Mouse (Mus musculus) right cerebral cortex, postnatal 36 days (tissue): ENCODE measurements around the gene Ampd3.
A peak's percentile ranks its signal among the peaks of the same experiment; 100 is the strongest.

Experiments
- DNase-seq, 2 experiments: peaks; one replicate each; pipeline ENCODE4 v3.0.0; 2022; ENCODE audit warnings: low spot score in 2 of 2, mixed read lengths in 1 of 2

Ampd3 gene

GRCm38 (mm10) chr7:110768001-110768400 is at the start of gene Ampd3:
Ampd3 (plus strand) TSS chr7:110768206.
- no peak for DNase-seq

- DNase-seq = no peak
These were observed 49.5 kb upstream of the Ampd3 start for GRCm38 (mm10) chr7:110718505-110718904.

- DNase-seq = no peak
These were observed 48.1 kb upstream of the Ampd3 start for GRCm38 (mm10) chr7:110719857-110720256.

GRCm38 (mm10) chr7:110722183-110722582 is 45.8 kb upstream of the Ampd3 start:
- no peak for DNase-seq

DNA sequence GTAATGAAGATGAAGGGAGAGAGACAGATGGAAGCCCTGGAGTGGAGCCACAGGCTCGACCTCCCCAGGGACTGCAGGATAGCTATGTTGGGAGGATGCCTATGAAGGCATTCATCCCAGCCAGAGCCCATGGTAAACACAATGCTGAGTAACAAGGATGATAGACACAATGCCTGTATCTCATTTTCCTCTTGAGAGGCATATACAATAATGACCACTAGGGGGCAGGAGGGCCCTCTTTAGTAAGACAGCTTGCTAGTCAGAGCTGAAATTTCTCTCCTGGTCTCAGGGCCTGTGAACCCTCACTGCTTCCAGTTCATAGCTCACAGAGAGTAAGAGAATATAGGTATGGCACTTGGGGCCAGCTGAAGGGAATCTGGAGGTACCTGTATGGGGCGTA is 41.0 kb upstream of the Ampd3 start:
- DNase-seq = no peak

- no peak for DNase-seq
These were observed 39.1 kb upstream of the Ampd3 start for GRCm38 (mm10) chr7:110728876-110729275.

DNA sequence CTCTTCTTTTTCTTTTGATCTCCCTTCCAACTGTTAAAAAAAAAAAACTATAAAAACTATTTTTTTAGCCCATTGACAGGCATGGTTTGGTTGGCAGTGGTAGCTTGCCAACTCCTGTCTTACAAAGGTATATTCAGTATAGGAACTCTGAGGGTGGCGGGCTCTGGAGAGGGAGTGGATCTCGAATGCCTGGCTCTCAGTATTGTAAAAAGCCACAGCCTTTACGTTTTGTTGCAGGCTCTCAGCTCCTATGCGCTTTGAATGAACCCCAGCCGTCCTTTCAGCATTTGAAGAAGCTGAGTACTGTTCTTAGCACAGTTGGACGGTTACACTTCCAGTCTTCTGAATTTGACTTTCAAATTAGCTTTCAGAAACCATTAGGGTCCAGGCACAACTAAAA is 38.7 kb upstream of the Ampd3 start:
- DNase-seq = no peak

DNA sequence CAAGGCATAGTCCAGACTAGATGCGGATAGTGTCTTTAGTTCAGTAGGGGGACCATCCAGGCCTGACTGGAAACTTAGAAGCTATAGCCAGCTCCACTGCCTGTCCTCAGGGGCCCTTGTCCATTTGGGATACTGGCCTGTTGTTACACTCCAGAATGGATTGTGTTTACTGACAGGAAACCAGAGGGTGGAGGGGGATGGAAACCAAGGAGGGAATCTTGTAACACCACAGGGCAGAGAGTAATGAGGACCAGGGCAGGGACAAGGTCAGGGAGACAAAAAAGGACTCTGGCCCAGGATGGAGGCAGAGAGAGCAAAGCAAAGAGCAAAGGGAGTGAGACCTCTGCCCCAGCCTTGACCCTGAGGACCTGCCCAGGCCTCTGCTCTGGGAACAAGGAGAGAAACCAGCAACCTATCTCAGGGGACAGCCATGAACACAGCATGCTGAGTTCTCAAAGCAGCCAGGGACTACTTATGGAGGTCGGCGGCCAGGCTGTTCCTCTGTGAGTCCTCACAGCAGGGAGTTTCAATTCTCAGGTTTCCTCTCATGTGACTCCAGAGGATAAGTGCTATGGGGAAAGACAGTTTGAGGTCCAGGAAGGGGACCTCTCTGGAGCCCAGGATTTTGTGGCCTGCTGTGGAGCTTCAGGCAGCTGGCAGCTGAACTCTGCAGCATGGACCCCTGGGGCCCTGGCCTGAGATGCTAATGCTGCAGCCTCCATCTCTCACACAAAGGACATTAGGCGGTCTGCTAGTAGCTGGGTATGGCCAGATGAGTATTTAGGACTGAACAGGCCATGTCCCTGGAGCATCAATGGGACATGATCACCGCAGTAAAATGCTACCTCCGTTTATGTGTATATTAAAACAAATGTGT is 36.7 kb upstream of the Ampd3 start:
- no peak for DNase-seq

GRCm38 (mm10) chr7:110732001-110732632 is 35.9 kb upstream of the Ampd3 start:
- DNase-seq = no peak

- DNase-seq = no peak
These were observed 31.1 kb upstream of the Ampd3 start for GRCm38 (mm10) chr7:110736914-110737313.

DNA sequence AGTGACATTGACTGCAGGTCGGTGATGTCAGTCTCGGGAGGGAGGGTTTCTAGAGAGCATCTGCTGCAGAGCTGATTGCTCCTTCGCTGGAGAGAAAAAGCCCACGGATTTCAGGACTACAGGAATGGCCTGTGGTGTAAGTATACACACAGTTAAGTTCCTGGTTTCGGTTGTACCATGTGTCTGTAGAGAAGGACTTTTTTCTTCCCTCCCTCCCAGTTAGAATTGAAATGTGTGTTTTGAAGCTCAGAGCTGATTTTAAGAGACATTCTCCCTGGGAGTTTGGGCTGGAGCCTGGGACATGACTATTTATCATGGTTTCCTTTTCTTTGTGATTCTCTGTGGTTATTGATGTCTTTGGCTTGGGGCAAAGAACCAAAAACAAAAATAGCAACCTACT is 28.2 kb upstream of the Ampd3 start:
- no peak for DNase-seq

GRCm38 (mm10) chr7:110740188-110740587 is 27.8 kb upstream of the Ampd3 start:
- no peak for DNase-seq

DNA sequence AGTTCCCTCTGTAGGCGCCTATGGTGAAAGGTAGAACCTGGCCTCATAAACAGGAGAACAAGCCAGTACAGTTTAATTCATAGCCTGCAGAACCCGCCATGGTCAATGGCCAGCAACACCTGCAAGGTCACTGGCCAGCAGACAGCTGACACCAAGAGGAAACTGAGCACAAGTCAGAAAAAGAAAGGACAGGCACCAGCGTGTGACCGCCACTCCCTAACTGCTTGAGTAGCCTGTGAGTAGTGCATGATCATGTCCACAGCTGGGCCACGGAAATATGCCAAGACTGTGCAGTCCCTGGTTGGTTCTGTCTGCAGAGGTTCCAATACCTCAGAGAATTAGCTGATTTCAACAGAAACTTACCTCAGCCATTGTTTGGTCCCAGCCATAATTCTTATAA is 26.0 kb upstream of the Ampd3 start:
- no peak for DNase-seq

GRCm38 (mm10) chr7:110746087-110746562 is 21.9 kb upstream of the Ampd3 start:
- no peak for DNase-seq

GRCm38 (mm10) chr7:110746809-110747208 is 21.2 kb upstream of the Ampd3 start:
- DNase-seq = no peak

DNA sequence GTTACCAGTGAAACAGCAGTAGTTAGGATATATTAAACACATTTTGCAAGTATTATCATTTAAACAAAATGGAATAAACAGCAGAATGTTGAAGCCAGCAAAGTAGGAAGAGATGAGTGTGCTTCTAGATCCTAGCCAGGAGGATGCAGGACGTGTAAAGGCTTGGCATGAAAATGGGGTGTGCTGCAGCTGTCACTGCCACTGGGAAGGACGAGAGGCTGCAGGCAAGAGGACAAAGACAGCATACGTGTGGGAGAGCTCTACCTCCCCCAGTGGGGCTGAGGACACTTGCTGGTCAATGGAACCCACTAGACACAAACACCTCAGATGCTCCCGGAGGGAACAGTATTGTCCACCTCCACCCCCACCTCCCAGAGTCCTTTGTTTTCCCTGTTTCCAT is 17.2 kb upstream of the Ampd3 start:
- no peak for DNase-seq

DNA sequence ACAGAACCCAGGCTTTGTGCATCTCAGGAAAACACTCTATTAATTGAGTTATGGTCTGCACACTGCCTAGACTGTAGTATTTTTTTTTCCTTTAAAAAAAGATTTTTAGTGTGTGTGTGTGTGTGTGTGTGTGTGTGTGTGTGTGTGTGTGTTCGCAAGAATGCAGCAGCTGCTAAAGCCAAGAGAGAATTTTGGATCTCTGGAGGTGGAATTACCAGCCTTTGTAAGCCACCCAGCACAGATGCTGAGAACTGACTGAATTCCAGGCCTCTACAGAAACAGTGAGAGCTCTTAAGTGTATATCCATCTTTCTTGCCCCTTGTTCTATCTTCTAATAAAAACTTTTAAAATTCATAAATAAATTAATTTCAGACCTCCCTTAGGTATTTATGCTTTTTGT is 16.4 kb upstream of the Ampd3 start:
- DNase-seq = no peak

- DNase-seq = no peak
These were observed 14.7 kb upstream of the Ampd3 start for GRCm38 (mm10) chr7:110753310-110753709.

GRCm38 (mm10) chr7:110753926-110754330 is 14.1 kb upstream of the Ampd3 start:
- DNase-seq = no peak

DNA sequence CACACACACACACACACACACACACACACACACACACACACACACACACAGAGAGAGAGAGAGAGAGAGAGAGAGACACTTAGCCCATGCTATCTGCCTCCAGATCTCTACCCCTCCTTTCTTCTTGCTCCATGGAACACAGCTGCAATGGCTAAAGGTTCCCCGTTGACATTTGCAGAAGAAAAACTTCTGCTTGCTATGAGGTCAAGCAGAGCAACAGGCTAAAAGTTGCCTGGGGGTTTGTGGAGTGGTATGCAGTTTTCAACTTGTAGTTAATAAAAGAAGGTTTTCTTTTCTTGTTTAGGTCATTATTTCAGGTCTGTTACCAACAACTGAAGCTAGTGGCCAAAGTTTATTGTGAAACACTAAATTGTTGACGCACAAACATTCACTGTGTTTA is 11.6 kb upstream of the Ampd3 start:
- DNase-seq = no peak

GRCm38 (mm10) chr7:110762605-110763180 is 5.3 kb upstream of the Ampd3 start:
- DNase-seq = no peak

DNA sequence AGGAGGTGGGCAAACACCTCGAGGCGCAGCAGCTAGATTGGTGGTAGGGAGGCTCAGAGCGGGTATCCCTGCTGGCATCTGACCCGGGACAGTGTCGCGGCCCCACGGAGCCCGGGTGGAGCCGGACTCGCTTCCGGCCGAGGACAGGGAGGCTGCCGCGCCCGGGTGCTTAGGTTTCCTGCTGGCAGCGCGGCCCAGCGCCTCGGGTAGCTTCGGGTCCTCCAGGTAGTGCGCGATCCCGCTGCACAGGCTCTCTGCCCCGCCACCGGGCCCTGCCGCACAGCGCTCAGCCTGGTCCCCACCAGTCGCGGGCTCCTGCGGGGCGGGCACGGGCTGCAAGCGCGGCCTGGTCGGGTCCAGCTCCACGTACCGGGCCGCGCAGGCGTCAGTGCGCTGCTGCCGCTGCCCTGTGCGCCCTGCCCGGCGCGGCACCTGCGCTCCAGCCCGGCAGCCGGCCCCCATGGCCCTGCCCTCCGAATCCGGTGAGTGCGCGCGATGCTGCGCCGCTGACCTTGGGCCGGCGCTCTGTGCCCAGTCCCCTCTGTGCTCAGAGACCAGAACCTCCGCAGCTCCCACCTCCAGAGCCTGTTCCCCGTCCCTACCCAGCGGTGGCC is 552 bp downstream of the Ampd3 start:
- peak in 1 of 2 experiments; percentile 19 for DNase-seq
